Mouse (Mus musculus): ENCODE results near the gene Supt5. TPM values are rescaled to one million over a fixed set of nuclear protein-coding genes. Genes with fewer than 3 reads are reported as not detected.

Supt5 gene
- total RNA-seq, 2 experiments from 2014 or later = 111 TPM

DNA sequence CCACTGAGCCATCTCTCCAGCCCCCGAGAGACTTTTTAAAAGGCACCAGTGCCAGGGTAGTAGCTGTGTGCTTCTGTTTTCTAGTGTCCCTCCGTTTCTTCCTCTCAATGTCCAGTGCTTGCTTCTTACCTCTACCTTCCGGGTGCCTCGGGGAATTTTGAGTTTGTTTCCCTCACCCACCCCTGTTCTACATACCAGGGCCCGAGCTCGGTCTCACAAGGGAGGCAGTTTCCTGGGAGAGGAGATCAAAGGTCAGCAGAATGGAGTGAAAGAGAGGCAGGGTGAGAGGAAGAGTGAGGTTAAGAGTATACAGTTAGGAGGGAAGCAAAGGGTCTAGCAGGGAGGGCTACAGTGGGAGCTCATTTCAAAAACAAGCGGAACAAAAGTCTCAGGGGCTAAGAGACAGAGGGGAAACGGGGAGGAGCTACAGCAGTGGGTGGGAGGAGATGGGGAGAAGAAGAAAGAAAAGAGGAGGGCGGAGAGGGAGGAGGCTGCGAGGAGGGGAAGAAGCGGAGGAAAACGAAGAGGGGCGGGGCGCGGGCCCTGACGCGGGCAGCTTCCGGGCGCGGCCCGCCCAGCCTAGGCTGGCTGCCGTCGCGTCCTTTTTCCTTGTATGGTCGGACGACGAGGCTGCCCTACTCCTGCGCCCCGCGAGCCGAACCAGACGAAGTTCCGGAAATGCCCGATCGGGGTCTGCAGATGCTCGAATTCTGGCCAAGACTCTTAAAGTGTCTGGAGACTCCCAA, 36.8 kb upstream of the Supt5 start:
- peak; percentile 82 for DNase-seq
- intact Hi-C loops (cut with DNase I) = no loop called here

DNA sequence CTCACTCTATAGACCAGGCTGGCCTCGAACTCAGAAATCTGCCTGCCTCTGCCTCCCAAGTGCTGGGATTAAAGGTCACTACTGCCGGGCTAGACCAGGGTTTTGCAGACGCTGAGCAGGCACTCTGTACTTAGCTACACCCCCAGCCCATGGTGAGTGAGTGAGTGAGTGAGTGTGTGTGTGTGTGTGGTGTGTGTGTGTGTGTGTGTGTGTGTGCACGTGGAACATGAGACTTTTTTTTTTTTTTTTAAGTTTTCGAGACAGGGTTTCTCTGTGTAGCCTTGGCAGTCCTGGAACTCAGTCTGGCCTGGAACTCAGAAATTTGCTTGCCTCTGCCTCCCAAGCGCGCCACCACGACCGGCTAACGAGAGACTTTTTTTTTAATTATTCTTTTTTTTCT, 36.1 kb upstream of the Supt5 start:
- DNase-seq = no peak
- intact Hi-C loops (cut with DNase I) = no loop called here

DNA sequence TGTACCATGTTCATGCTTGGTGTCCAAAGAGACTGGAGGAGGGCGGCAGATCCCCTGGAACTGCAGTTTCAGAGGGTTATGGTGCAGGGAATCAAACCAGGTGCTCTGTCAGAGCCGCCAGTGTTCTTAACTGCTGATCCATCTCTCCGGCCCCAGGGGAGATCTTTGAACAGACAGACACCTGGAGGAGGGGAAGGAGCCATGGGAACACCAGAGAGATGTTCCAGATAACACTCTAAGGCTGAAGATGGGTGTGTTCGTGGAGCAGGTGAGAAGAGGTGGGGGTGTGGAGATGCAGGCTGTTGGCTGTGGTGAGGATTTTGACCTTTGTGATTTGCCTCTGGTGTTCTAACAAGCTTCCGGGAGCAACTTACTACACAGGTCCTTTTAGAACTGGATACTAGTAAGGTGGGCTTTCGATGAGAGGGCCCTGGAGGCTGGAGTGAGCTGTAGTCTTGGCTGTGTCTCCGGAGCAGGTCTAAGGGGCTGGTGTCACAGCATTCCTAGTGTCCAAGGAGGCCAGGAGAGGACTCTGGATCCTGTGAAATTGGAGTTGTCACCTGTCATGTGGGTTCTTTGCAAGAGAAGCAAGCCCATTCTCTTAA, 35.4 kb upstream of the Supt5 start:
- intact Hi-C loops (cut with DNase I) = no loop called here
- no peak for DNase-seq

DNA sequence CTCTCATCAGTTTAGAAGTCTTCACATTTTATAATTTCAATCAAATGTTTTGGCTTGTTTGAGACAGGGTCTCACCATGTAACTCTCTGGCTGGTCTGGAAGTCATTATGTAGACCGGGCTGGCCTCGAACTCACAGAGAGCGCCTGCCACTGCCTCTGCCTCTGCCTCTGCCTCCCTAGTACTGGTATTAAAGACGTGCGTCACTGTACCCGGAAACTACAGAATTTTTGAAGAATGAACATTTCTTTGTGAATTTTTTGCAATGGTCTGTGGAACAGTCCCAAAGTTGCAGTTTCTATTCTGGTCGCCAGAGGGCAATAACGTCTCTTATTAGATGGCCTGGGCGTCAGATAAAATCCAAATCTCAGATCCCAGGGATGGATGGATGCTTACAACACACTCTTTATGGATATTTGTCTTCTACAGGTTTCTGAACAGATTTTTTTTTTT, 34.6 kb upstream of the Supt5 start:
- intact Hi-C loops (cut with DNase I) = no loop called here
- peak; percentile 74 for DNase-seq

DNA sequence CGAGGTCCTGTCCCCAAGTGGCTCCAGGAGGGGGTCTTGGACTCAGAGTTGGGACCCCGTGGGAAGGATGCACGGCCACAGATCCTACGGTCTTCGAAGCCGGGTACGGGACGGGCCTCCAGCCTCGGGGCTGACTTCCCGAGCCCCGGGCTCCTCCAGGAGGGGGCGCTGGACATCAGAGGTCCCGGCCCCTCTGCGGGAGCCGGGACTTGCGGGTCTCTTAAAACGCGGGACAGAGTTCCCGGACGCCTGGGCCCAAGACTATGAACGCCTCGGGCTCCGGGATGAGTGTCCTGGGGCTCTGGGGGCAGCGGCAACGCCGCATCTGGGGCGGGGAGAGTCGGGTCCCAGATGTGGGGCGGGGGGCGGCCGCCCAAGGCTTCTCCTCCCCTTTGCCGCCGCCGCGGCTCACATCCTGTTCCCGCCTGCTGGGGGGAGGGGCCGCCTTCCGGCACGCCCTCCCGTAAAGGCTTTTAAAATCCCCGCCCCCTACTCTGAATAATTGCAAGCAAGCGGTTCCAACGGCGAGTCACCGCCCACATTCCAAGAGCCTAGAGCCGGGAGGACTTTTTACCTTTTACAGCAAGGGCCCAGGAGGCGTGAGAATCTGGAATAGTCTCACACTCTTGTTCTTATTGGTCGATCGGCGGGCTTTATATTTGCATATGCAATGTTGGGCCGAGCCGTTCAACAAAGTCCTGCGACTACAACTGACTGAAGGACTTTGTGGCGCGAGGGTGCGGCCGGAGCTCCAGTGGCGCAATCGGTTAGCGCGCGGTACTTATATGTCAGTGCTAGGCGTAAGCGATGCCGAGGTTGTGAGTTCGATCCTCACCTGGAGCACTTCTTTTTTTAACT, 33.9 kb upstream of the Supt5 start, which contains the start of gene Plekhg2:
Gene Plekhg2 (minus strand): TSS at position 349 of the 858 bp plus-strand sequence.
- intact Hi-C loops (cut with DNase I) = no loop called here
- peak; percentile 94 for DNase-seq

DNA sequence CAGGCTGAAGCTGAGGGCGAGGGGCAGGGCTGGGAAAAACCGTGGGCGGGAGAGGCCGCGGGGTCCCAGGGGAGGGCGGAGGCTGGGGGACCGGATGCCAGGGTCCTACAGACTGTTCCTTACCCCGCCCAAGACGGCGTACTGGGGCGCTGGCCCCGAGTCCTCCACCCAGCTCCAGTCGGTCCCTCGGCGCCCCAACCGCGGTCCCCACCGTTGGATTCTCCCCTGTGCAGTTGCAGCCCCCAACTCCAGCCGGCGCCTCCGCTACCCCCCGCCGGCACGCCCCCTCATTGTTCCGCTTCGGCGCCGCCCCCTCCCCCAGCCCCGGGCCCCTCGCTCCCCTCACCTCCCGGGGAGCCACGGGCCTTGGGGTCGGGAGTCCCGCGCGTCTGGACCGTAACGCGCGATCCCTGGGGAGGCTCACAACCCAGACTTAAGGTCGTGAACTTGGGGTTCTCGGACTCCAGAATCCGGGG, 33.0 kb upstream of the Supt5 start:
- intact Hi-C loops (cut with DNase I) = no loop called here
- peak; percentile 62 for DNase-seq

DNA sequence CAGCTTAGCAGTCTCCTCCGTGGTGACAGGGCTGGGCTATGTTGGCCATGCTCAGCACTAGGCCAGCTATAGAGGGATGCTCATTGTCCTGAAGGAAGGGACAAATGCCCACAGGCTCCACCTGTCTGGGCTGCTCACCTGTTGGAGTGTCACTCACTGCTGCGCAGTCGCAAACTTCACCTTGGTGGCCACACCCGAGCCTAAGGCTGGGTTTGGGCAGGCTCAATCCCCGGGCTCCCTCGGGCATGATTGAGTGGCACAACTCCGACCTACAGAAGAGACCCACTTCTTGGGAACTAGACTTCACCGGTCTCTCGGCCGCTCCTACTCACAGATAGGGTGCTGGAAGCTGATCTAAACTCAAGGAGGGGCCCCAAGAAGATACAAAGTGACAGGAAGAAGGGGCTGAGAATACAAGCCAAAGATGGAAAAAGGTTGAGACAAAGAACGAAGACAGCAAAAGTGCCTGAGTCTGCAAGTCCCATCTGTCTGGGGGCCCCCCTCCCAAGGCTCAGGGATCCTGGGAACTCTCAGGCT, 32.5 kb upstream of the Supt5 start:
- no peak for DNase-seq
- intact Hi-C loops (cut with DNase I) = no loop called here

DNA sequence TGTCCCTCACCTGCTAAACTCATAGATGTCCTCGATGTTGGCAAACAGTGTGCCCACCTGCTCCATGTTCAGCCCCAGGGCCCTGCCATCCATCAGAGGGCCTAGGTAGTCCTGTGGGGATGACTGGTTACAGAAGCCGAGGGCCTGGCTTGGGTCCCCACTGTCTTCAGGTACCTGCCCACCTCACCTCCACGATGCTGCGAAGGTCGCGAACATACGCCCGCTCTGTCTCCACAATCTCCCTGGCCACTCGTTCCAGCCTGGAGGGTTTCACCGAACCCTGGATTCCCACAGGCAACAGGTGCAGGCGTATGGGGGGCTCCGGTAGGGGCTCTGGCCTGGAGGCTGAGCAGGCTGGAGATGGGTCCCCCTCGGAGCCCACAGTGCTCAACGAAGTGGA, 31.5 kb upstream of the Supt5 start:
- intact Hi-C loops (cut with DNase I) = no loop called here
- DNase-seq = no peak

DNA sequence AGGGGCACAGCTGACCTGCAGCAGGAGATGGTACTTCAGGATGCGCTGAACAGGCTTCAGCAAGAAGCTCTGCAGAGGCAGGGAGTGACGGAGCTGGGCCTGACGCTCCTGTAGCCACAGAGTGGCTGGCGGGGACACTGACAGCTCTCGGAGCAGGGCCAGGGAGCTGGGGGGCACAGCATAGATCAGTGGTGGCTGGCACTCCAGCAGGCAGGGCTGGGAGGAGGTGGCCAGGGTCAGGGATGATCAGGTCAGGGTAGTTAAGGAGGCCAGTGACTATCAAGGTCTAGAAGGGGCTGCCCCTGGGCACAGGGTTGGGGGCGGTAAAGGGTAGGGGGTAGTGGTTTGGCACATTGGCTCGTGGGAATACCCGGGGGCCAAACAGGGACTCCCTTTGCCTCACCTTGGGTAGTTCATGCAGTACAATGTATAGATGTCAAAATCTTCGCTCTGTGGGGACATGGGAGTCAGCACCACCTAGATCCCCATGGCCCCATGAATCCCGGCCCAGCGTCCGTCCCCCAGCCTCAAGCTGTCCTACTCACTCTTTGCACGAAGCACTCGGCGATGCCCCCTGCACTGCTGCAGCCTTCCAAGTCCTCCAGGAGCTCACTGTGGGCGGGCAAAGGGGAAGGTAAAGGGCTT, 29.9 kb upstream of the Supt5 start:
- intact Hi-C loops (cut with DNase I) = no loop called here

DNA sequence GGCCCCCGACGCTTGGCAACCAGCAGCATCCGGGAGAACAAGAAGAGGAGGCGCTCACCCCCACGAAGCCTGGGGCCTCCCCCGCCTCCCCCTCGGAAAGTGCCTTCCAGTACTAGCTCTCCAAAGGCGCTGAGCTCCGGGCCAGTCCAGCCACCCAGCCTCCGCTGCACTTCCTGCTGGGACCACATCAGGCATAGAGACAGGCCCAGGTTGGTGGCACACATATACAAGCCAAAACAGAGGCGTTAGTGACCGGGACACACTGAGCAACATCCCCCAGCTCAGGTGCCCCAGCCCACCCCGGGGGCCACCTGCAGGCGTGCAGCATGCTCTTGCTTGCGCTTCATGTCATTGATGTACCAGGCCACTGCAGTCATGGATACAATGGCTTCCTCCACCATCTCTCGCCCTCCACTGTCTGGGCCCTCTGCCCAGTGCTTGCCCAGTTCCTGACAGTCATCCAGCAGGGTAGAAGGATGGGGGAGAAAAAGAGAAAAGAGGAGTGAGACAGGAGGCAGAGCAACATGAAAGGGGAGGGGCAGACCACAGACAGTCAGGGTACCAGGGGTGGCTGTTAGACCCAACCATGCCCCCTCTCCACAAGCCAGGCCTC, 29.2 kb upstream of the Supt5 start:
- intact Hi-C loops (cut with DNase I) = no loop called here
- peak; percentile 54 for DNase-seq

More for the DNA sequence above, 29.9 kb upstream of the Supt5 start:
- DNase-seq = peak; percentile 18

DNA sequence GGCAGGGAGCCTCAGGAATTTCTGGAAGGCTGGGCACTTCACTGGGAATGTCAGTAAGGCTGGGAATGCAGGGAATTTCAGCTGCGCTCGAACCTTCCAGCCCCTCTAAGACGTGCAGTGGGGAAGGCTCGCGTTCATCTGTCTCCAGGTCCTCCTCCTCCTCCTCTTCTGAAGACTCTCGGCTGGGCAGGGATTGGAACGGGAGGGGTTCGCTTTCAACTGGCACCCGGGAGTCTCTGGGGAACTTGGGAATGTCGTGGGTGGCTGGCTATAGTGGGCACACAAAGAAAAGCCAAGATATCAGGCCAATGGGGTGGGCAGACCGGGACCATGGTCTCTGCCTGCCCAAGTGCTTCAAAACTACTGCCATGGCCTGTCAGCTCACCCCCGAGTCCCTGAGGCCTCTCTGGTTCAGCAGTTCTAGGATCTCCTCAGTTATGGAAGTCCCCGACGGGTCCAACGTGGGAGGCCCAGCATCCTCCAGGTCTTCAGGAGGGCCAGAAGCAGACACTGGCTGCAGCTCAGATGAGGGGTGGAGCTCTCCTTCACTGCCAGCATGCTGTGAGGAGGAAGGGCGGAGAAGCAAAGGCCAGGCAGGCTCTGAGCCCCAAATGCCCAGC, 24.0 kb upstream of the Supt5 start:
- DNase-seq = no peak
- intact Hi-C loops (cut with DNase I) = no loop called here

DNA sequence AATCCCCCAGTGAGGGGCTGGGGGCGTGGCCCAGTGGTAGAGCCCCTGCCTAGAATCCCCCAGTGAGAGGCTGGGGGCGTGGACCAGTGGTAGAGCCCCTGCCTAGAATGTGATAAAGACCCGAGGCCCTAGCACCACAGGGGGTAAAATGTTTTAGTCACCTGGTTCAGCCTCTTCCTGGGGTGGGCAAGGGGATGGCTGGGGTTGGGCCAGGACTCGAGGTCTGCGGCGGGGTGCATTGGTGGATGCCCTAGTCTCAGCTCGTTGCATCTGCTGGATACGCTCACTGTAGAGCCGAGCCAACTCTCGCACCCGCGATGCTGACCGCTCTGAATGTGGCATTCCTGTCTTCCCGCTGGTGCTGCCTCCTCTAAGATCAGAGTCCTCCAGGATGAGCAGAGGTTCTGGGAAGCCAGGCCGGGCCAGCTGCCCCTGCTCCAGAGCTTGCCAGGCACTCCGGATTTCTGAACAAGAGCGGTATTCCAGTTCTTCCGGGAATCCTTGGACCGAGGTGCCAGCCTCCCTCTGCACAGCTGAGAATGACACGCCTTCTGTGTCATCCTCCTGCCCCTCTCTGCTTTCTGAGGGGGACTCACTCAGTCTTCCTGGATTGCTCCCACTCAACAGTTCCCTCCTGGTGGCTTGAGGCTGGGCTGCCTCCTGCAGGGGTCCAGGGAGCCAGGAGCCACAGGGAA, 23.2 kb upstream of the Supt5 start:
- intact Hi-C loops (cut with DNase I) = no loop called here

DNA sequence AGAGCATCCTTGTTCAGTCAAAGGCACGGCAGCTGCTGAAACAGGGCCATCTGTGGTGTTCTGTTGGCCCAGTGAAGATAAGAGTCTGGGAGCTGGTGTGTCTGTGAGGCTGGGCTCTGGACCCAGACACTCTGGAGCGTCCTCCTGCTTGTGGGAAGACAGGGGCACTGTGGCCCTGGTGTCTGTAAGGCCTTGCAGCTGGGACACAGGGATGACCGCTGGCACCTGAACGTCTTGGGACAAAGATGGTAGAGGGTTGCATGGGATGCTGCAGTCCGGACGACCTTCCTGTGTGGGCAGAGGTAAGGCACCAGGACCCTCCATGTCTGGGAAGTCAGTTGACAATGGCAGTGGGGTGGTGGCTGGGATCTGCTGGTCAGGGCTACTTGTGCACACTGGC, 21.7 kb upstream of the Supt5 start:
- intact Hi-C loops (cut with DNase I) = no loop called here
- no peak for DNase-seq

More for the DNA sequence above, 23.2 kb upstream of the Supt5 start:
- no peak for DNase-seq

DNA sequence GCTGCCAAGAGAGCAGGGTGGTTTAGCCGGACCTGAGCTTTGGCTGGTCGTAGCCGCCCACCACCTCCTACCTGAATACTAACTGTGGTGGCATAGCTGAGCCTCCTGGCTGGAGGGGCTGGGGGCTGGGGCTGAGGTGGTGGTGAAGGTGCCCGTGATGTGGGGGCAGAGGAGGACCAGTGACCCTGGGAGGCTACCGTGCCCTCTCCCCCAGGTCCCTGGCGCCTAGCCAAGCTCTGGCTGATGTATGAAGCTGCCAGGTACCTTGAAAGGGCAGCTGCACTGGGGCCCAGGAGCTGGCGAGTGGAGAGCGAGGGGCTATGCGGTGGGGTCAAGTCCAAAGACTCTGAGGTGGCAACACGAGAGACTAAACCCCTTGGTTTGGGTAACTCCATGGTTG, 21.3 kb upstream of the Supt5 start:
- intact Hi-C loops (cut with DNase I) = no loop called here
- DNase-seq = no peak

DNA sequence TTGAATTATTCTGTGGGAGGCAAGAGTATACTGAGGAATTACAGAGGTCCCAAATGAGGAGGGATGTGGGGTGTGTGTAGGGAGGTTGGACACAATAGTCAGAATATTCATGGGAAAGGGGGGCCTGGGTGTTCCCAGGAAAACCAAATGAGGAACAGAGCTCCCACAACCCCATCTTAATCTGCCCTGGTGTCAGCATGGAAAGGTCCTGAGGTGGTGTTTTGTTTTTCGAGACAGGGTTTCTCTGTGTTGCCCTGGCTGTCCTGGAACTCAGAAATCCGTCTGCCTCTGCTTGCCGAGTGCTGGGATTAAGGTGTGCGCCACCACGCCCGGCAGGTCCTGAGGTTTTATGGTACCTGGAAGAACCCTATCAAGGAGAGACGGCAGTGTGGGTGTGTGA, 19.9 kb upstream of the Supt5 start:
- intact Hi-C loops (cut with DNase I) = no loop called here
- no peak for DNase-seq

DNA sequence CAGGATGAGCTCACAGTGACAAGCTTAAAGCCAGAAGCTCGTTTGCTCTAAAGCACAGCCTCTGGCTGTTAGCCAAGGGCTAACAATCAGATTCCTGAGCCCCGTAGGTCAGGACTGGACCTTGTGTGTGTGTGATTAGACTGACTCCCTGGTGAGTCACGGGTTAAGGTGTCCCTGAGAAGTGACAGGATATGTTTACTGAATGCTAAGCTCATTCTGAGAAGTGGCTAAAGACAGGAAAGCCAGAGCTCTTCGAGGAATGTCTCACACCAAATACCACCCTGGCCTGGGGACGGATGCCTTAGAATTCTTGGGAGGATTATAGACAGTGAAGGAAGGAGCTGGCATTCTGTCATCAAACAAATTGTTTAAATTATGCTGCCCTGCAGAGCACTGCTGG, 19.4 kb upstream of the Supt5 start:
- no peak for DNase-seq
- intact Hi-C loops (cut with DNase I) = no loop called here

DNA sequence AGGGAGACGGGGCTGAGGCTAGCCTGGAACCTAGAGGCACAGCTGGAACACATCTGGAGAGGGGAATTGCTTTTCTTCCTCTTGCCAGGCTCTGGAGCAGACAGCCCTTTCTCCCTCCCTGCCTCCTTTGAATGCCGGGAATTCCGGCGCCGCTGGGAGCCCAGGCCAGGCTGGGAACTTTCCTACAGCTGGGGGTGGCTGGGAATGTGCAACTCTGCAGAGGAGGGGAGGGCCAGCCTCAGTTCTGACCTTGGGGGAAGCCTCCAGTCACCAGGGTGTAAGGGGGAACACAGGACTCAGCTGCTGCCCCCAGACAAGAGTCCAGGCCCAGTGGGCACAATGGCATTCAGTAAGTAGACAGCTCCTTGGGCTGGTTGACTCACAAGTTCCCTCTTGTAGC, 18.4 kb upstream of the Supt5 start:
- DNase-seq = no peak
- intact Hi-C loops (cut with DNase I) = no loop called here

DNA sequence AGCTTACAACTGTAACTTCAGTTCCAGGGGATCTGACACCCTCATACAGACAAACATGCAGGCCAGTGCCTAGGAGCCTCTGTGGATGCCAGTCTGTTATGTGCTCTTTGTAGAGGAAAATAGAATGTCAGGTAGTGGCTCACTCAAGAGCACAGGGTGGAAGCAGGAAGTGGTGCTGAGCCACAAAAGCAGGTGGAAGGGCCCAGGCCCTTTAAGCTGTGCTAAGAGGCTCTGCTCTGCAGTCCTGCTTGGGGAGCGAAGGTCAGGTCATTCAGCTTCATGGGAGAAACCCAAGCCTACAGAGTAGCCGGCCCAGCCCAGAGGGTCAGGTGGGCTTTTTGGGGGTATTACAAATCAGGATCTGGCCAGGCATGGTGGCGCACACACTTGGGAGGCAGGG, 16.7 kb upstream of the Supt5 start:
- intact Hi-C loops (cut with DNase I) = no loop called here
- DNase-seq = no peak

DNA sequence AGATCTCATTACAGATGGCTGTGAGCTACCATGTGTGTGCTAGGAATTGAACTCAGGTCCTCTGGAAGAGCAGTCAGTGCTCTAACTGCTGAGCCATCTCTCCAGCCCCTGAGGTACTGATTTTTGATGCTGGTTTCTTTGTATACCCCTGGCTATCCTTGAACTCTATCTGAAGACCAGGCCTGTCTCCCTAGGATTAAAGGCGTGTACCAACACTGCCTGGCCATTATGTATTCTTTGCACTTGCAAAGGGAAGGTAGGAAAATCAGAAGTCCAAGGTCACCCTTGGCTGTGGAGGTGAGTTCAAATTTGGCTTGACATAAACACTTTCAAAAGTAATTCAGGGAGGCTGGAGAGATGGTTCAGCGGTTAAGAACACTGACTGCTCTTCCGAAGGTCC, 16.1 kb upstream of the Supt5 start:
- intact Hi-C loops (cut with DNase I) = no loop called here
- no peak for DNase-seq
